Comparison of ENCODE assay signal across 8 mouse cellular contexts in genomic region chr12:69891721-69892120, GRCm38 (mm10). TPM values are rescaled to one million over a fixed set of nuclear protein-coding genes. Genes with fewer than 3 reads are reported as not detected.
DNase-seq lines count a peak whose midpoint lies in the region; ATAC-seq lines count a peak whose summit lies in the region.

No protein-coding gene starts in this region.

- intact Hi-C loops in gastrocnemius, postnatal 14 days (cut with DNase I; ENCODE audit: low total_unique reads), result loop anchor here (10.0 kb wide), 1 partner anchor 57 kb away; no protein-coding TSS in a partner anchor

- DNase-seq in kidney, postnatal 36 days, result no peak
- DNase-seq in gastrocnemius, postnatal 14 days, result no peak
- no peak for DNase-seq in layer of hippocampus, postnatal 36 days
- no peak for DNase-seq in adrenal gland, postnatal 10 days

- H3K9me3 ChIP-seq in kidney, embryonic 16.5 days (ENCODE audit: low read length), result no peaks in the 10 kb centered on the region
- no peaks in the 10 kb centered on the region for H3K9me3 ChIP-seq in hindbrain, embryonic 16.5 days (ENCODE audit: control insufficient read depth, low read length)
- no peaks in the 10 kb centered on the region for H3K9me3 ChIP-seq in midbrain, embryonic 16.5 days (replicated peaks; ENCODE audit: control insufficient read depth, low read length, poor library complexity, severe bottlenecking)

- no peaks in the 10 kb centered on the region for H3K27me3 ChIP-seq in kidney, embryonic 16.5 days (ENCODE audit: insufficient read depth, low read length)
- H3K27me3 ChIP-seq in hindbrain, embryonic 16.5 days (replicated peaks; ENCODE audit: control insufficient read depth, insufficient read depth, low read length), result no peaks in the 10 kb centered on the region
- no peaks in the 10 kb centered on the region for H3K27me3 ChIP-seq in midbrain, embryonic 16.5 days (ENCODE audit: control insufficient read depth, insufficient read depth, low read depth, low read length)

- H3K36me3 ChIP-seq in kidney, embryonic 16.5 days (ENCODE audit: insufficient read depth, low read length), result no peaks in the 10 kb centered on the region
- no peaks in the 10 kb centered on the region for H3K36me3 ChIP-seq in hindbrain, embryonic 16.5 days (ENCODE audit: control insufficient read depth, insufficient read depth, low read length)
- no peaks in the 10 kb centered on the region; the same call in 1 of the 2 replicates for H3K36me3 ChIP-seq in midbrain, embryonic 16.5 days (ENCODE audit: control insufficient read depth, insufficient read depth, low read length)

- H3K4me1 ChIP-seq in kidney, embryonic 16.5 days (ENCODE audit: insufficient read depth, low read length), result peaks cover 46% of the 10 kb centered on the region
- H3K4me1 ChIP-seq in brown adipose tissue, adult 24 weeks (ENCODE audit: control insufficient read depth, insufficient read depth, insufficient read length, low read length), result peaks cover 20% of the 10 kb centered on the region
- H3K4me1 ChIP-seq in hindbrain, embryonic 16.5 days (ENCODE audit: control insufficient read depth, insufficient read depth, low read depth, low read length), result peaks cover 28% of the 10 kb centered on the region
- peaks cover 23% of the 10 kb centered on the region for H3K4me1 ChIP-seq in midbrain, embryonic 16.5 days (ENCODE audit: control insufficient read depth, insufficient read depth, low read length)

- ATAC-seq in kidney, embryonic 16.5 days (ENCODE audit: low FRiP score, low TSS enrichment), result no peak
- no peak for ATAC-seq in hindbrain, embryonic 16.5 days
- ATAC-seq in midbrain, embryonic 16.5 days, result no peak

- H3K4me3 ChIP-seq in kidney, embryonic 16.5 days (ENCODE audit: low read length), result peak overlapping the region; percentile 71
- peak overlapping the region; percentile 96 for H3K4me3 ChIP-seq in brown adipose tissue, adult 24 weeks (ENCODE audit: insufficient read depth, low read depth, low read length)
- peak overlapping the region; percentile 84 for H3K4me3 ChIP-seq in hindbrain, embryonic 16.5 days (ENCODE audit: low read length)
- H3K4me3 ChIP-seq in midbrain, embryonic 16.5 days (ENCODE audit: low read depth, low read length), result peak overlapping the region; percentile 76

- H3K9ac ChIP-seq in kidney, embryonic 16.5 days (replicated peaks; ENCODE audit: low read length), result peak overlapping the region; percentile 99
- H3K9ac ChIP-seq in hindbrain, embryonic 16.5 days (ENCODE audit: low read depth, low read length), result peak overlapping the region; percentile 95
- H3K9ac ChIP-seq in midbrain, embryonic 16.5 days (ENCODE audit: low read depth, low read length), result peak overlapping the region; percentile 82

- peak overlapping the region; percentile 66 for H3K4me2 ChIP-seq in kidney, embryonic 16.5 days (replicated peaks; ENCODE audit: low read depth, low read length)
- peak overlapping the region; percentile 84 for H3K4me2 ChIP-seq in hindbrain, embryonic 16.5 days (ENCODE audit: low read length)
- peak overlapping the region; percentile 84 for H3K4me2 ChIP-seq in midbrain, embryonic 16.5 days (ENCODE audit: low read length)

- peak overlapping the region; percentile 92 for H3K27ac ChIP-seq in kidney, embryonic 16.5 days (ENCODE audit: low read length)
- peak overlapping the region; percentile 86 for H3K27ac ChIP-seq in brown adipose tissue, adult 24 weeks (replicated peaks; ENCODE audit: low read depth, low read length)
- H3K27ac ChIP-seq in hindbrain, embryonic 16.5 days (ENCODE audit: low read depth, low read length), result peak overlapping the region; percentile 96
- H3K27ac ChIP-seq in midbrain, embryonic 16.5 days (ENCODE audit: low read length), result peak overlapping the region; percentile 96

- 36% methylated on average over 3 of the region's 3 CpGs for WGBS in kidney, embryonic 16.5 days
- 42% methylated on average over 3 of the region's 3 CpGs for WGBS in hindbrain, embryonic 16.5 days
- WGBS in midbrain, embryonic 16.5 days, result 42% methylated on average over 3 of the region's 3 CpGs

RNA-seq across cellular contexts. Expression of gene Atl1, which starts 0.7 kb away (rescaled TPM):
- polyA plus RNA-seq in kidney, embryonic 16.5 days (2015; fragmentation: Nextera tagmentation; extraction: Ambion mirVana), result 4.7 and 5.7 TPM in 2 replicates
- polyA plus RNA-seq in brown adipose tissue, adult 24 weeks (2012; ENCODE audit: insufficient read depth, insufficient read length, missing spikeins), result 0.95 and 2.3 TPM in 2 replicates
- polyA plus RNA-seq in hindbrain, embryonic 16.5 days (2015; fragmentation: Nextera tagmentation; extraction: Ambion mirVana), result 159 and 167 TPM in 2 replicates
- 171 and 177 TPM in 2 replicates for polyA plus RNA-seq in midbrain, embryonic 16.5 days (2015; fragmentation: Nextera tagmentation; extraction: Ambion mirVana)
- total RNA-seq in gastrocnemius, postnatal 14 days (2021), result 1 to 10 TPM; 1.3 to 2.7 TPM
- total RNA-seq in layer of hippocampus, postnatal 36 days (2021), result 100 to 1,000 TPM; 186 to 198 TPM
- 10 to 100 TPM in 1 of 2 experiments, 1 to 10 TPM in 1; 8.8 to 14.3 TPM for total RNA-seq in adrenal gland, postnatal 10 days (2021)

RNA-seq across cellular contexts. Expression of gene Map4k5, which starts 1.3 kb away (rescaled TPM):
- polyA plus RNA-seq in kidney, embryonic 16.5 days (2015; fragmentation: Nextera tagmentation; extraction: Ambion mirVana), result 31.5 and 32.6 TPM in 2 replicates
- polyA plus RNA-seq in brown adipose tissue, adult 24 weeks (2012; ENCODE audit: insufficient read depth, insufficient read length, missing spikeins), result 12.0 and 12.3 TPM in 2 replicates
- polyA plus RNA-seq in hindbrain, embryonic 16.5 days (2015; fragmentation: Nextera tagmentation; extraction: Ambion mirVana), result 22.8 and 25.2 TPM in 2 replicates
- 24.1 and 26.2 TPM in 2 replicates for polyA plus RNA-seq in midbrain, embryonic 16.5 days (2015; fragmentation: Nextera tagmentation; extraction: Ambion mirVana)
- 10 to 100 TPM; 20.3 to 21.3 TPM for total RNA-seq in gastrocnemius, postnatal 14 days (2021)
- total RNA-seq in layer of hippocampus, postnatal 36 days (2021), result 10 to 100 TPM; 46.8 to 50.3 TPM
- 10 to 100 TPM; 31.3 to 39.8 TPM for total RNA-seq in adrenal gland, postnatal 10 days (2021)

Comparison
In these comparisons a context has a peak if more than half of its experiments do, and no peak if none do; other contexts are left out.
1. RNA of gene Atl1, which starts 0.7 kb away (polyA plus RNA-seq): 171 to 177 TPM in midbrain, embryonic 16.5 days and 159 to 167 TPM in hindbrain, embryonic 16.5 days; 4.7 to 5.7 TPM in kidney, embryonic 16.5 days and 0.95 to 2.3 TPM in brown adipose tissue, adult 24 weeks; every median in the first group is over 10 times any median in the second.
2. Peak in every context shown above with its lines, with median percentiles within 50 percentile points of each other: H3K27ac ChIP-seq, H3K4me2 ChIP-seq, H3K4me3 ChIP-seq and H3K9ac ChIP-seq.